Mouse (Mus musculus): Measurements from ENCODE around the gene Nkx2-9.

The Nkx2-9 gene

GRCm38 (mm10) chr12:56612761-56613437, at the start of gene Nkx2-9:
Gene Nkx2-9, minus strand, starts transcription at chr12:56613284.
- DNase-seq (ENCODE audit: low spot score in 2 of 2) = no peak

- DNase-seq (ENCODE audit: low spot score in 2 of 2) = peak; percentile 59 to 66
These were observed 24.1 kb upstream of the Nkx2-9 start for GRCm38 (mm10) chr12:56637181-56637566.

- peak; percentile 37 to 73 for DNase-seq (ENCODE audit: low spot score in 2 of 2)
These were observed 23.6 kb upstream of the Nkx2-9 start for GRCm38 (mm10) chr12:56636534-56637180.

- no peak for DNase-seq (ENCODE audit: low spot score in 2 of 2)
These were observed 3.0 kb upstream of the Nkx2-9 start for GRCm38 (mm10) chr12:56616088-56616487.

- DNase-seq (ENCODE audit: low spot score in 2 of 2) = no peak
These were observed 2.3 kb upstream of the Nkx2-9 start for GRCm38 (mm10) chr12:56615391-56615790.

- no peak for DNase-seq (ENCODE audit: low spot score in 2 of 2)
These were observed 1.4 kb upstream of the Nkx2-9 start for GRCm38 (mm10) chr12:56614513-56614912.

GRCm38 (mm10) chr12:56613916-56614510, 929 bp upstream of the Nkx2-9 start:
- DNase-seq (ENCODE audit: low spot score in 2 of 2) = no peak

GRCm38 (mm10) chr12:56613438-56613830, 350 bp upstream of the Nkx2-9 start:
- DNase-seq (ENCODE audit: low spot score in 2 of 2) = no peak

- DNase-seq (ENCODE audit: low spot score in 2 of 2) = no peak
These were observed 742 bp downstream of the Nkx2-9 start for GRCm38 (mm10) chr12:56612349-56612735.

GRCm38 (mm10) chr12:56611504-56612348, 1.4 kb downstream of the Nkx2-9 start:
- peak in 1 of 2 experiments; percentile 15 for DNase-seq (ENCODE audit: low spot score in 2 of 2)

- DNase-seq (ENCODE audit: low spot score in 2 of 2) = no peak
These were observed 2.2 kb downstream of the Nkx2-9 start for GRCm38 (mm10) chr12:56610851-56611250.

- DNase-seq (ENCODE audit: low spot score in 2 of 2) = peak in 1 of 2 experiments; percentile 34
These were observed 21.4 kb downstream of the Nkx2-9 start for GRCm38 (mm10) chr12:56591722-56592121.

- peak in 1 of 2 experiments; percentile 27 for DNase-seq (ENCODE audit: low spot score in 2 of 2)
These were observed 25.3 kb downstream of the Nkx2-9 start for GRCm38 (mm10) chr12:56587830-56588229.
